Mouse (Mus musculus) small intestine, adult 2 months (tissue): ENCODE results near the gene Il1b.

Source experiments
- CTCF ChIP-seq: fragments of 200-500 bp; IDR thresholded peaks from 2 replicates; pipeline ENCODE4 v1.5.1; 2012; ENCODE audit warnings: low read depth, mild to moderate bottlenecking, control low read depth, inconsistent platforms, low read length, moderate library complexity, mixed read lengths; ENCODE audit not compliant: insufficient replicate concordance, insufficient read length; ENCODE audit errors: extremely low read depth
- POLR2A ChIP-seq: fragments of 200-500 bp; IDR thresholded peaks from 2 replicates; pipeline ENCODE4 v1.6.1; 2012; ENCODE audit warnings: low read depth, mild to moderate bottlenecking, control low read depth, inconsistent platforms, low read length, moderate library complexity

DNA sequence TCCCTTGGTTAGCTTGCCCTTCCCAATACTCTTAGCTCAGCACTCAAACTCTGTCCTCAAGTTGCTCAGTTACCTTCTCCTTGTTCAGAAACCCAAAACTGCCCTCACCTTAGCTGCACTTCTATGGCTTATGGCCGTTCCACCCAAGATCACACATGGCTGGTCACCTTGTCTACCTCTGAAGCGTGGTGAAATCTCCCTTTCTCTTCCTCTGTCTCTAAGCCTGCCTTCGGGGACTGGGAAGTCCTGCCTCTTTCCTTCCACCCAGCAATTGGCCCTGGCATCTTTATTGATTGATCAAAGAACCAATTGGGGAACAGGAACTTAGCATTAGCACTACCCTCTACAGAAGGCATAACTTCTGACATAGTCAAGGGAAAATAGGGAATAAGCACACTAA is 27.2 kb upstream of the Il1b start:
- no peak for TF ChIP-seq POLR2A
- TF ChIP-seq CTCF: no peak
